Mouse (Mus musculus) 3T3-L1 (cell line): ENCODE data around the gene Gnao1.

Source experiments
- DNase-seq: peaks from one replicate; pipeline ENCODE4 v3.0.0-alpha.2; 2015; ENCODE audit warnings: low read depth, low spot score

Gene Gnao1

DNA sequence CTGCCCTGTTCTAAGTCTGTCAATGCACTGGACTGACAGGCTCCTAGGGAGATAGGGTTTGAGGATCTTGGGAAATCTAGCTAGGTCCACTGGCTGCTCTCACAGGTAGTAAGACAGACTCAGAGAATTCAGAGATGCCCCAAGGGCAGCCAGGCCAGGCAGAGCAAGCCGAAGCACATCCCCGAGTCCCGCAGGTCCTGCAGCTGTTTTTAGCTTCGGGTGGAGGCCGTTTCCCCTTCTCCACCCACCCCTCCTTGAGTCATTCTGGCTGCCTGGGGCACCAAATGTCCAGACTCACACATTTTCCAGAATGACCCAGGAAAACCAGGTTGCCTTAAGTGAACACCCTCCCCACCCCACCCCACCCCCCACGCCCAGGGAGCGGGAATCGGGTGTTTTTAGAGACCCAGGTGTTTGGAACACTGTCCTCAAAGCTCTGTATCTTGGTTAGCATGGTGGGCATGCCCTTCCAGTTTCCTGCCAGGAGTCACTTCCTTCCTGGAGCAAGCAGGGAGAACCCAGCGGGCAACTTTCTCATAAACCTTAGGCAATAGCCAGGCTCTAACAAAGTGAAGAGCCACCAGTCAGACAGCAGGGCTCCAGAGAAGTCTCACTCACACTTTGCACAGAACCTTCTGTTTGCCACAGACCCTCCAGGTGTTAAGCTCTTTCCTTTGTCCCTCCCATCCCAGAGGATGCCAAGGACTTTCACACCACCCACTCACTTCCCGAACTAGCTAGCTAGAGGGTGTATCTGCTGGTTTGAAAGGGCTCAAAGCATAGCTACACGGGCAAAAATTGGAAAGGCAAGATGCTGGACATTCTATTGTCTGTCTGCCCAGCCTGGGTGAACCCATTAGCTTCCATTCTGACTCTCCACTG, 131.0 kb downstream of the Gnao1 start:
- DNase-seq: peak; percentile 36

DNA sequence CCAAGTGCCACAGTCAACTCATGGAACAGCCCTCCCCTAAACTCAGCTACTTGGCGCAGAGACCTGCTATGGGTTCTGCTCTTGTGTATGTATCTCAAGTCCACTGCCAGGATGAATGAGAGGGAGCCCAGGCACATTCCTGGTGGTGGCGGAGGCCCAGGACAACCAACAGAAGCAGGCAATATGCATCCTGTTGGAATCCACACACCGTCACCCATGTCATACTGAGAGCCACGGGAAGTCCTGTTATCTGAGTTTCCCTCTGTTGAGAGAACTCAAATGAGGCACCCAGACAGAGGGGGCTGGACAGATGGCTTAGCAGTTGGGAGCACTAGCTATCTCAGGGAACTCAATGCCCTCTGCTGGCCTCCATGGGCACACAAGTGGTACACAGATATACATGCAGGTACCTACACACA, 131.9 kb downstream of the Gnao1 start:
- DNase-seq: no peak

- DNase-seq: peak; percentile 58
These were observed 136.0 kb downstream of the Gnao1 start for GRCm38 (mm10) chr8:93945781-93946180.

- DNase-seq: peak; percentile 62
These were observed 136.6 kb downstream of the Gnao1 start for GRCm38 (mm10) chr8:93946397-93946796.

- no peak for DNase-seq
These were observed 140.4 kb downstream of the Gnao1 start for GRCm38 (mm10) chr8:93950133-93950532.

DNA sequence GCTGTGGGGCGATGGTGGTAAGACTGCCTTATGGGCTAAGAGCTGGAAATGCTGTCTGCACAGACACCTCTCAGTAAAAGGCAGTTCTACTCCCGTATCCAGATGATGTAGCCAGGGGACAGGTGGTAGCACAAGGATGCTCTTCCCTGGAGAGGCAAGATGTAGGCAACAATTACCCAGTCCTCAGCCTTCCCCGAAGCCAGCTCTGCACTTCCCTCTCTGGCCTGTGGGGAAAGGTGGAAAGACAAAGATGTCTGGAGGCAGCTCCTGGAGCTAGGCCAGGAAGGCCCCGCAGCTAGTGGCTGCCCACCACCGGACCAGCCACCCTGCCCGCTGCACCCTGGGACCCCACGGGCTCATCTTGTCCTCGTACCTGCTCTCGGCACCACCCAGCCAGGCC, 142.7 kb downstream of the Gnao1 start:
- DNase-seq: no peak

- no peak for DNase-seq
These were observed 148.6 kb downstream of the Gnao1 start for GRCm38 (mm10) chr8:93958402-93958801.

DNA sequence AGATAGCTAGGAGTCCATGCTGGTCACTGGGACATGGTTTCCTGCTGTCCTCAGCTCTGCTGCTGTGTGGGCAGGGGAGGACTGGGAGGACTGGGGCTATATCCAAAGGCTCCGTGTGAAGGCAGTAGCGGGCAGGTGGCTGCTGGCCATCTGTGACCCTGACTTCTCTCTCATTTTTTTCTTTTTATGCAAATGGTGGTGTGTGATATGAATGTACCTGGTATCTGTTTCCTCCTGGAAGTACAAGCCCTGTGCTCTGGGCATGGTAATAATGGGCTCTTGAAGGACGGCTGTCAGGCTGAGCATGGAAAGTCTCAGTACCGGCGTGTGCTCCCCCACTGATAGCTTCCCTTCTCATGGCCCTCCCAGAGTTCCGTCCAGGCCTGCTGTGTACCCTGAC, 151.1 kb downstream of the Gnao1 start:
- no peak for DNase-seq

DNA sequence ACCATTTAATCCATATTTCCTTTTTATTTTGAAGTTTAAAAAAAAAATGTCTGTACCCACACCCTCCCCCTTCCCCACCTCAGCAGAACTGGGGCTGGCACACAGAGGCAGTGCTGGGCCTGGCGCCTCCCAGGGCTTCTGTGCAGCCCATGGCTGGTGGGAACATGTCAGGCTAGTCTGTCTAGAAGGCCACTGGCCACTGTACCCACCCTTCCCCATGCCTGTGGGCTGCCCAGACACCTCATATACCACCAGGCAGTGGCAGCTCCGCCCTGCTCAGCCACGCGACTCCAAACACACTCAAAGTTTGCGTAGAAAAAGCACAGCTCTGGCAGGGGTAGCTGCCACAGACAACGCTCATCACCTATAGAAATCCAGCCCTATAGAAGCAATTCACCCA, 158.5 kb downstream of the Gnao1 start:
- DNase-seq: no peak

DNA sequence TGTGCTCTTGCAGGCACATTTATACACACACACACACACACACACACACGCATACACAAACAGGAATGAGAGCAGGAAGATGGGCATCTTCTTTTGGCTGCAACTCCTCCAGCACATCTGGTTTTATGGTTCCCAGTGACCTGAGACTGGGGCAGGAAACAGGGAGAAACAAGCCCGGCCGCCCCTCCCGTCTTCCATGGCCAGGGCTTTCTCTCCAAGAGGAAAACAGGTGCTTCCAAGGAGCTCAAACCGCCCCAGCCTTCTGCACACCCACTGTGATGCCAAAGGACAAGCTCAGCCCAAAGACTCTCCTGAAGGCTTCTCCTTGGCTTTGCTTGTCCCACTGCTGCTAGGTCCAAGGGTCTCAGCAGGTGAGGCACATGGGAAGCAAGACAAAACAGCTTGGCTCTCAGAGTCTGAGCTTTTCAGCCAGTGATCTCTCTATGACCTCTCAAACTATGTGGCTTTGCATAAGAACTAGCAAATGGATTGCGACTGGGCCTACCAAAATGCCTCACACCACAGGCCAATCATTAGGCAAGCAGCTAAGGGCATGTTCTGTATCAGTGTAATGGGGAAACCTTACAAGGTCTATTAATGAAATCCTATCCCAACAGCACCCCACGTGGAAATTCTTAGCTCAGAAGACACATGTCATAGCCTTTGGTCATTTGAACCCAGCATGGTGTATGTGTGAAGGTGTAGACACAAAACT, 160.0 kb downstream of the Gnao1 start:
- DNase-seq: no peak

- no peak for DNase-seq
These were observed 161.7 kb downstream of the Gnao1 start for GRCm38 (mm10) chr8:93971451-93971850.

GRCm38 (mm10) chr8:93972211-93972610, 162.4 kb downstream of the Gnao1 start:
- no peak for DNase-seq

GRCm38 (mm10) chr8:93972971-93973734, 163.4 kb downstream of the Gnao1 start:
- DNase-seq: no peak

DNA sequence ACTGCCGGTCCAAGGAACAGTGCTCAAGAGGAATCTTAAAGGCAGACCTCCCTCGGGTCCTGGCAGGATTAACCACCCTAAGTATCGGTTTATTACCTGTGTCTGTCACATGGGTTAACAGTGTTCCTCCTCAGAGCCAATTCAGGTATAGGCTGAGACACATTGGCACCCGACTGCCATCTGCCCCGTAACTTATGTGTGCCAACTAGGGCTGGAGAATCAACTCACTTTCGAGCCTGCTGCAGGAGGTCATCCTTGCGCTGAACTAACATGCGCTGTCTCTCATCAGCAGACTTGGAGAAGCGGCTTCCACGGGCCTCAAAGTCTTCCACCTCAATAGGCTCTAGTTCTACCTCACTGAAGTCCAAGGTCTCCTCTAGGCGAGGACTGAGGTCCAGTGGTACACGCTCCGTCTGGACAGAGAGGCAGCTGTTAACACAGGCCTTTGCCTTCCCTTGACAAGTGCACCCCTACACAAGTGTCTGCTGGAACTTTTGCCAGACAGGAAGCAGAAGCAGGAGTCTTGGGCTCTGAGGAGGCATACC, 164.1 kb downstream of the Gnao1 start:
- DNase-seq: no peak

DNA sequence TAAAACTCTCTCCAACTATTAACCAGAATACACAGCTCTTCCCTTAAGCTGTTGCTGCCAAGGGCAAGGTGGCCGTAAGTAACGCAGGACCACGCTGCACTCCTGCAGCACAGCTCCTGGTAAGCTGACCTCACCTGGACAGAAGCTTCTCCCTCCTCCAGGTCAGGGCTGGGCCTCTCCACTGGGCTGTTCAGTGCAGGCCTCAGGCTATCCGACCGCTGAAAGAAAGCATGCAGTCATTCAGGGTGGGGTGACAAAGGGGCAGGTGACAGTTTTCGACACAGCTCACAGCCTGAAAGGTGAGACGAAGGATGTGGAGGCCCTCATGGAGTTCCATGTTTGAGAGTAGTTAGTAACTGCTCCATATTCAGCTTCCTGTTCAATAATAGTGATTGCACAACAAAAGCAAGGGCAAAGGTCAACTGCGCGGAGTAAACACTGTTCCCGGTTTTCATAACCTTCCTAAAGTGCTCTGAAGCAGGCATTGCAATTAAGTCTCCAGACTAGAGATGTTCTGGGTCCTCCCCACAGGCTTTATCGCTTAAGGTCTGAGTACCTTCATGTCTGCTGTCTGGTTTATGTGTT, 164.9 kb downstream of the Gnao1 start:
- no peak for DNase-seq

- no peak for DNase-seq
These were observed 165.6 kb downstream of the Gnao1 start for GRCm38 (mm10) chr8:93975358-93975757.

GRCm38 (mm10) chr8:93976446-93977211, 166.9 kb downstream of the Gnao1 start:
- DNase-seq: no peak

GRCm38 (mm10) chr8:93980141-93980540, 170.4 kb downstream of the Gnao1 start:
- DNase-seq: no peak

GRCm38 (mm10) chr8:93981679-93982215, 172.0 kb downstream of the Gnao1 start:
- peak; percentile 76 for DNase-seq

DNA sequence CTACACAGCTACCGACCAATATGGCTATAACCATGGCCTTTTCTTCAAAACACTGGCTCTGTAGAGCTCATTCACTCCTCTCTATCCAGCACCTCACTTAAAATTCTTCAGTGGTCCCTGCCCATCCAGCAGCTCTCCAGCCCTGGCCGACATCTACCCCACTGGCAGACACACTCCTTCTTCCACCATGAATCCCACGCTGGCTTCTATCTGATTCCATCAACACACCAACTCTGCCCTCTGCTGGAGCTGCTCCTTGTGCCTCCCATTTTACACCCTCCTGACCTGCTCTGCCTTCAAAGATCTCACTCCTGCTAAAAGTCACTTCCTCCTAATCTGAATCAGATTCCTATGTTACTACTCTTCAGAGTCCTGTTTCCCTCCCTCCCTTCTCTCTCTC, 174.1 kb downstream of the Gnao1 start:
- peak; percentile 21 for DNase-seq
